Mouse (Mus musculus) frontal cortex, adult (tissue): ENCODE measurements around the gene Olfr1449.
"Not testable (repeated sequence)": the region's sequence is repeated elsewhere in the genome, so short reads cannot be mapped to it uniquely, and the experiment has no call there.

ENCODE experiments used
- ATAC-seq: cut with Nextera tagmentation; 2 replicates; pipeline ENCODE4 v1.9.2; 2017; ENCODE audit warnings: mild to moderate bottlenecking, moderate library complexity, mixed read lengths; ENCODE audit not compliant: low TSS enrichment

The Olfr1449 gene

DNA sequence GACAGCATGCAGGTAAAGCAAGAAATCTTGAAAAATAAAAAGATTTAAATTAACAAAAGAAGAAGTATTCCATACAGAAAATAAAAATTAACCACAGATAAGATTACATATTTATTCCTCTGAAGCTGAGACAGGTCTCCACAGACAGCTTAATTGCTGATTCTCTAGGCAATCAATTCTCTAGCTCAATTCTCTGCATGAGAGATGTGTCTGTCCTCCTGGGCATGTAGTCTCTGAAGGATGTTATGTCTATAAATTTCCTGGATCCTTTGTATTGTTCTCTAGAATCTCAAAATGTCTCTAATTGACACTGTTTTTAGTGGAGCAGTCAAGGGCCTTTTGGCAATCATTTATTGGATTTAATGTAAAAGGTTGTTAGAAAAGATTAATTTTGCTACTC is at the start of gene Olfr1449:
Gene Olfr1449, plus strand, starts transcription at position 301 of the 400 bp plus-strand sequence.
- ATAC-seq, result no peak

DNA sequence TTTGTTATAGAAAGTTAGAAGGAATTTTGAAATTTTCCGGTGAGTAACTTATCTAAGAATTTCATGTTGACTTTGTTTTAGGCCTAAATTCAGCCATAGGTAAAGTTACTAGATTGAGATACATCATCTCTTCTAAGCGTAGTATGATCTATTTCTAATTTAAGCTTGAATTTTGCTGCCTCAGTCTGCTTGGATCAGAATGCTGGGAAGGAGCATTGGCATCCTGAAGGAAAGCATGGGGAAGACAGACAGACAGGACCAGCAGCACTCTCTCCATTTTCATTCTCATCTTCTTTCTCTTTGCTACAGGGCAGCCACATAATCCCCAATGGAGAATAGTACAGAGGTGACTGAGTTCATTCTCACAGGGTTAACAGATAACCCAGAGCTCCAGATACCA is 47.1 kb upstream of the Olfr1449 start, which contains the start of gene Olfr1445:
Gene Olfr1445, plus strand, starts transcription at position 301 of the 400 bp plus-strand sequence.
- ATAC-seq, result no peak

DNA sequence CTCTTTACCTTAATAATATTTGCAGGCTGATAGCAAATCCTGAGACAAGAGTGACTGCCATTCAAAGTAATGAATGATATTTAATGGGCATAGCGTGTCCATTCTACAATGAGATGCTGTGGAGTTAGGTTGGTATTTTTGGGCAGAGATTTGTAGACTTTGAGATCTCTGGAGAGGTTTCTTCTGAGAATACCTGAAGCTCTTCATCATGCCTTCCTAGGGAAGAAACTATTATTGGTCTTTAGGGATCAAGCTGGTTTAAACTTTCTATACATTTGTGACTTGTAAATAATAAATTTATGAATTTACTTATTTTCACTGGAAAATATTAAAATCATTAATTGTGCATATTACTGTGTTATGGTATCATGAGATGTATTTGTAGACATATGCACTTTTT is 37.2 kb upstream of the Olfr1449 start, which contains the start of gene Olfr1446:
Gene Olfr1446, minus strand, starts transcription at position 101 of the 400 bp plus-strand sequence.
- ATAC-seq, result no peak

DNA sequence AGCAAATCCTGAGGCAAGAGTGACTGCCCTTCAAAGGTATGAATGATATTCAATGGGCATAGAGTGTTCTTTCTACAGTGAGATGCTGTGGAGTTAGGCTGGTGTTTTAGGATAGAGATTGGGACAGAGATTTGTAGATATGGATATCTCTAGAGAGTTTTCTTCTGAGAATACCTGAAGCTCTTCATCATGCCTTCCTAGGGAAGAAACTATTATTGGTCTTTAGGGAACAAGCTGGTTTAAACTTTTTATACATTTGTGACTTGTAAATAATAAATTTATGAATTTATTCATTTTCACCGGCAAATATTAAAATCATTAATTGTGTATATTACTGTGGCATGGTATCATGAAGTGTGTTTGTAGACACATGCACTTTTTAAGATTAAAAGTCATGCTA is 27.0 kb upstream of the Olfr1449 start, which contains the start of gene Olfr1447:
Gene Olfr1447, minus strand, starts transcription at position 101 of the 400 bp plus-strand sequence.
- ATAC-seq, result no peak

DNA sequence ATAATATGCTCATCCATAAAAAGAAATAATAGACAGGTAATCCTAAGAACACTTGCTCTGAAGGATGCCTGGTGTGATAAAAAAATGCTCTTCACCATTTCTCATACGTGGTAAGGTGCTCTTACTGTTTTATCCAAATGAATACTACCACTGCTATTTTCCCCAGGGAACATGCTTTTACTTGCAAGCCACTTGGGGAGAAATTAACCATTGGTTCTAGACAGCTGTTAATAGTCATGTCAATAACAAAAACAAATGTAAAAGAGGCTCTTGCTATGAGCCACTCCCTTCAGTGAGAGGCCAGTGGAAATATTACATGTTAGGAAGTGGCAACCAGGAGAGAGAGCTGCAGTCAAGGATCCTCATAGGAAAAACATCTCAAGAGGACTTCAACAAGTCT is 6.3 kb upstream of the Olfr1449 start, which contains the start of gene Olfr1448:
Gene Olfr1448, minus strand, starts transcription at position 101 of the 400 bp plus-strand sequence.
- ATAC-seq, result no peak

DNA sequence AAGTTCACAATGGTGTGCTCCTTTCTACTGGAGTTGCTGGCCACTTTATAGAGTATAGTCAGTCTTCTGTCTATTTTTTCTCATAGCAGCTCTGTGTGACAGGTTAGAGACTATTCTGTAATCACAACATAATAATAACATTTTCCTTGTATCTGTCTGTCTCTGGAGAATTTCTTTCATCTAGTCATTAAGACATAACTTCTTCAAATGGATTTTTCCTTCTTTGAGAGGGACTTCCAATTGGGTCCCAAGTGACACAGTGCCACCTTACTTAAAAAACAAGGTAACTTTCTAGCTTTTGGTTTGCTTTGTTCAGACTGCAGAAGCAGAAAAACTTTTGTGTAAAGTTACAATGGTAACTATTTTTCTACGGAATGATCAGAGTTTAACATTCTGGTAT is 19.3 kb downstream of the Olfr1449 start, which contains the start of gene Olfr1450:
Gene Olfr1450, plus strand, starts transcription at position 301 of the 400 bp plus-strand sequence.
- ATAC-seq, result no peak

DNA sequence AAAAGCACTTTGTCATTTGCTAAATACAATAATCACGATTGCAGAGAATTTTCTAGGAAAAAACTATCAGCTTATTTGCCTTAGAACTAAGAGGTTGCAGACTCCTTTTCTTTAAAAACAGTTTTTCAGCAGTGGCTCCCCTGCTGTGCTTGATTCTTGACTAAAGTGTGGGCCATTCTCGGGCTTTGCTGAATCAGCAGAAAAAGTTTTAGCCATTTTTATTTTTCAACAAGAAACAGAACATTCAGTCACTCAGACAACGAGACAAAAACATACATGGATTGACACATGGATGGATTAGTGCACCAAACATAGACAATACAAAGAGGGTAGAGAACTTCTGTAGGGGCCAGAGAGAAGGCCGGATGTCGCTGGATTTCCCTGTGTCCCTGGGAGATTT is 39.4 kb downstream of the Olfr1449 start:
- not testable (repeated sequence) for ATAC-seq
